Mouse (Mus musculus) gastrocnemius, postnatal 4 days (tissue): ENCODE results near the gene Cuedc2. TPM values are rescaled to one million over a fixed set of nuclear protein-coding genes. Genes with fewer than 3 reads are reported as not detected.

Experiments
- DNase-seq, 2 experiments: peaks; one replicate each; pipeline ENCODE4 v3.0.0; 2021 to 2022; ENCODE audit warnings: low spot score in 2 of 2, mixed read lengths in 2 of 2
- total RNA-seq, 2 experiments: library from RNA; stranded (reverse); gene quantifications; 2 replicates each; pipeline ENCODE4 v1.2.3; 2021

Cuedc2 gene
- total RNA-seq, 2 experiments from 2014 or later, result 106 to 120 TPM

- peak; percentile 75 to 90 for DNase-seq
Measured at GRCm38 (mm10) chr19:46308706-46309435, 29.6 kb downstream of the Cuedc2 start.

DNA sequence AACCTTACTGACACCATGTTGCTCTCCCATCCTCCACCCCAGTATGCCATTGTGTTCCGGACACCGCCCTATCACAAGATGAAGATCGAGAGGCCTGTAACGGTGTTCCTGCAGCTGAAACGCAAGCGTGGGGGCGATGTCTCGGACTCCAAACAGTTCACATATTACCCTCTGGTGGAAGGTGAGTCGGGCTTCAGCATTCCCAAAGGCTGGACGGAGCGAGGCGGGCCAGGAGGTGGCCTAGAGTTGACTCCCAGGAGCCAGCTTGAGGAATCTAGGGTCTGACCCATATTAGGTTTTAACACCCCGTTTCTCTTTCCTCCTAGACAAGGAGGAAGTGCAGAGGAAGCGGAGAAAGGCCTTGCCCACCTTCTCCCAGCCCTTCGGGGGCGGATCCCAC lies 30.2 kb downstream of the Cuedc2 start:
- peak in 1 of 2 experiments; percentile 17 for DNase-seq

DNA sequence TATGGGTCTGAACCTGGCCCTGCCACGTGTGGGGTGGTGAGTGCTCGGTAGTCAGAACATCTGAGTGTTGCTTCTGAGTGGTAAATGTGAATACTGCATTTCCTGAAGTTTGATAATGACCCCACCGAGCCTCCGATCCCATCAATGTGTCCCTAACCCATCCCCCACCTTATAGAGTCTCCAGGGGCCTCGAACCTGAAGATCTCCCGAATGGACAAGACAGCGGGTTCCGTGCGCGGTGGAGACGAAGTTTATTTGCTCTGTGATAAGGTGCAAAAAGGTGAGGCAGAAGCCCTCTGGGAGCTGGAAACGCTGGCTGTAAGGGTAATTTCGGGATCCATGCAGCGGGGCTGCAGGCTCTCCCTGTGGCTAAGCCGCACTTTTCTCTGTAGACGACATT lies 30.7 kb downstream of the Cuedc2 start:
- DNase-seq, result peak in 1 of 2 experiments; percentile 15

DNA sequence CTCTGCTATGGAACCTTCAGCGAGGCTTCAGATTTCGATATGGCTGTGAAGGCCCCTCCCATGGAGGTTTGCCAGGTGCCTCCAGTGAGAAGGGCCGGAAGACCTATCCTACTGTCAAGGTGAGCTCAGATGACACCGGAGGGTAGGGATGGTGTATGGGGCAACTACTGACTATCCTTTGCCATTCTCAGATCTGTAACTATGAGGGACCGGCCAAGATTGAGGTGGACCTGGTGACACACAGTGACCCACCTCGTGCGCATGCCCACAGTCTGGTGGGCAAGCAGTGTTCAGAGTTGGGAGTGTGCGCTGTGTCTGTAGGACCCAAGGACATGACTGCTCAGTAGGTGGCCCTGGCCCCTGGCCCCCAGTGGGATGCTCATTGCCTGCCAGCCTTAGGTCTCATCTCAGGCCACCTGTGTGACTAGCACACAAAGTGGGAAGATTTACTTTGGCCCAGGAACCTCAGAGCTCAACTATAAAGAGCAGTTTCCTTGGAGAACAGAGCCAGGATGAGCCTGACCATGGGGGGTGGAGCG lies 31.7 kb downstream of the Cuedc2 start:
- peak in 1 of 2 experiments; percentile 14 for DNase-seq

- peak in 1 of 2 experiments; percentile 8 for DNase-seq
Measured at GRCm38 (mm10) chr19:46306268-46306610, 32.3 kb downstream of the Cuedc2 start.

GRCm38 (mm10) chr19:46305432-46306267 lies 32.9 kb downstream of the Cuedc2 start:
- peak; percentile 83 to 87 for DNase-seq

- peak in 1 of 2 experiments; percentile 45 for DNase-seq
Measured at GRCm38 (mm10) chr19:46304908-46305333, 33.6 kb downstream of the Cuedc2 start.

GRCm38 (mm10) chr19:46304216-46304841 lies 34.2 kb downstream of the Cuedc2 start, which contains the start of gene Nfkb2:
Nfkb2 (plus strand) TSS chr19:46304320.
- DNase-seq, result peak; percentile 87 to 94

GRCm38 (mm10) chr19:46303251-46304215 lies 35.0 kb downstream of the Cuedc2 start:
- DNase-seq, result peak; percentile 10 to 12

GRCm38 (mm10) chr19:46302551-46302950 lies 36.0 kb downstream of the Cuedc2 start:
- DNase-seq, result peak in 1 of 2 experiments; percentile 4

- no peak for DNase-seq
Measured at GRCm38 (mm10) chr19:46300294-46301045, 38.0 kb downstream of the Cuedc2 start.

DNA sequence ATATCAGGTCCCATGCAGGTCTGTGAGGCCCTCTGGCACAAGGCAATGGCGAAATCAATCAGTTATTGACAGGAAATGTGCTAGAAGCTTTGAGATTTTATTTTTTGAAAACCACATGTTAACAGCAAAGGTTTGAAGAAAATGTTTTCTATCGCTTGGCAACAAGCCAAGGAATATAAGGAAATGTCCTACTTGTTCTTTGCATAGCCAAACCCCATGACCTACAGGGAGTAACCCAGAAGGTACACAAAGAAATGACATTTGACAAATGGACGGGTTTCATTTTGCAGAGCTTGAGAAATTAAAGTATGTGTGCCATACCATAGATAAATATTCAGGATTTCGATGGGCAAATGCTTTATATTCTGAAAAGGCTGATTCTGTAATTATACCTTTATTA lies 41.6 kb downstream of the Cuedc2 start:
- DNase-seq, result no peak

DNA sequence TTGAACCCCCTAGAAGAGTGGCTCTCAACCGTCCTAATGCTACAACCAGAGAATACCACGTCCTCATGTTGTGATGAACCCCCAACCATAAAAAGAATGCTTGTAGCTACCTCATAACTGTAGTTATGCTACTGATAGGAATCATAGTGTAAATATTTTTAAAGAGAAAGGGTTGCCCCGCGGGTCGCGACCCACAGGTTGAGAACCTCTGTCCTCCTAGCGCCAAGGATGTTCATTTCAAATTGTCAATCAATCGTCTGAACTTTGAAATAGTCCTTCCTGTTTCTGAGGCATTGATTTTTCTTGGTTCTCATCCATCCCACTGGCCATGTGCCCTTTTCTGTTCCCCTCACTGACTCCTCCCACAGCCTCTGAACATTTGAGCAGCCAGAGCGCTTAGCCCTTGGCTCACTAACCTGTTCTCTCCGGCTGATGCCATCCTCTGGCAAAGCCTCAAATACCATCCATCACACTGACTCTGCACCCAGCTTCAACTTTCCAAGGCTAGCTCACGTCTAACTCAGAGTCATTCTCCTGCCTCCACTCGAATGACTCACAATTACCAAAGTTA lies 47.9 kb downstream of the Cuedc2 start:
- no peak for DNase-seq

DNA sequence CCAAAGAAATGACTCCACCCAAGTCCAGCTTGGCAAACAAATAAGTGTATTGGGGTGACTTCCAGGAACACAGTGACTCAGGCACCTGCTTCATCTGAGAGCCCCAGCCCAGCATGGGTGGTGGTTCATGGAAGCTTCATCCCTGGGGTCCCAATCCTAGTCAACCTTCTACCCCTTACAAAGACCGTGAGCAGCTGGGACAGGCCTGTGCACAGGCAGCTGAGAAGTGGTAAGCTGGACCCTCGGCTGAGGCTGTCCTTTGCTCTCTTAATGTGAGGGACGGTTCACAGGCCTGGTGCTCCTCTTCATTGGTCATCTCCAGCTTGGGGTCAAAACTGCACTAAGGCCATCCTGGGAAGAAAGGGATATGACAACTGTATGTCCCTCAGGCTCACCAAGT lies 50.9 kb downstream of the Cuedc2 start:
- DNase-seq, result no peak

- peak in 1 of 2 experiments; percentile 4 for DNase-seq
Measured at GRCm38 (mm10) chr19:46286926-46287325, 51.6 kb downstream of the Cuedc2 start.

- DNase-seq, result peak in 1 of 2 experiments; percentile 17
Measured at GRCm38 (mm10) chr19:46286047-46286446, 52.5 kb downstream of the Cuedc2 start.

GRCm38 (mm10) chr19:46285631-46286030 lies 52.9 kb downstream of the Cuedc2 start:
- peak in 1 of 2 experiments; percentile 13 for DNase-seq

DNA sequence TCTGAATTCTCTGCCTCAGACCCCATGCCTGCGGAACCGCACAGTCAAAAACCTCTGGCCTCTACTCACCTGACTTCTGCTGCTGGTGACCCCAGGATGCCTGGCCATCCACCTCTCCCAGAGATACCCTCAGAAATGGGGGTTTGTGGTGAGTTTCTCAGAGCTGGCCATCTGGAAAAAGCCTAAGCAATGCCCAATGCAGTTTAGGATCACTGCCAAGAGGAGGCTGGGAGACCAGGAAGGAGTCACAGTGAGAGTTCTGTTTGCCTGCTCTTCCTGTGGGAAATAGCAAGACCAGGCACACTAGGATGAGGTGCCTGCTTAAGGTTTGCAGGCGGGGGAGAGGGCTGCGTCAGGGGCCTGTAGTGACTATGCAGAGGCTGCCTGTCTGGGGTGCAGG lies 53.8 kb downstream of the Cuedc2 start:
- no peak for DNase-seq
